Mouse (Mus musculus): ENCODE results near the gene Pakap.

Gene Pakap

GRCm38 (mm10) chr4:57829740-57830139, 261.8 kb downstream of the Pakap start:
- no peak for DNase-seq (ENCODE audit: low read depth in 1 of 2, low spot score in 2 of 2)

GRCm38 (mm10) chr4:57832318-57832717, 264.3 kb downstream of the Pakap start:
- no peak for DNase-seq (ENCODE audit: low read depth in 1 of 2, low spot score in 2 of 2)

- no peak for DNase-seq (ENCODE audit: low read depth in 1 of 2, low spot score in 2 of 2)
These were observed 265.1 kb downstream of the Pakap start for GRCm38 (mm10) chr4:57833060-57833459.

GRCm38 (mm10) chr4:57834141-57834540, 266.2 kb downstream of the Pakap start:
- no peak for DNase-seq (ENCODE audit: low read depth in 1 of 2, low spot score in 2 of 2)

GRCm38 (mm10) chr4:57837089-57837488, 269.1 kb downstream of the Pakap start:
- no peak for DNase-seq (ENCODE audit: low read depth in 1 of 2, low spot score in 2 of 2)

GRCm38 (mm10) chr4:57839343-57839742, 271.4 kb downstream of the Pakap start:
- no peak for DNase-seq (ENCODE audit: low read depth in 1 of 2, low spot score in 2 of 2)

GRCm38 (mm10) chr4:57841911-57842310, 273.9 kb downstream of the Pakap start:
- DNase-seq (ENCODE audit: low read depth in 1 of 2, low spot score in 2 of 2): no peak

GRCm38 (mm10) chr4:57842472-57843305, 274.7 kb downstream of the Pakap start:
- DNase-seq (ENCODE audit: low read depth in 1 of 2, low spot score in 2 of 2): no peak

GRCm38 (mm10) chr4:57845031-57845431, 277.1 kb downstream of the Pakap start:
- no peak for DNase-seq (ENCODE audit: low read depth in 1 of 2, low spot score in 2 of 2)

GRCm38 (mm10) chr4:57845541-57846210, 277.7 kb downstream of the Pakap start:
- DNase-seq (ENCODE audit: low read depth in 1 of 2, low spot score in 2 of 2): no peak

GRCm38 (mm10) chr4:57846381-57846990, 278.5 kb downstream of the Pakap start:
- DNase-seq (ENCODE audit: low read depth in 1 of 2, low spot score in 2 of 2): no peak

GRCm38 (mm10) chr4:57846991-57847422, 279.0 kb downstream of the Pakap start:
- no peak for DNase-seq (ENCODE audit: low read depth in 1 of 2, low spot score in 2 of 2)

GRCm38 (mm10) chr4:57847676-57848075, 279.7 kb downstream of the Pakap start:
- DNase-seq (ENCODE audit: low read depth in 1 of 2, low spot score in 2 of 2): no peak

GRCm38 (mm10) chr4:57849465-57849864, 281.5 kb downstream of the Pakap start:
- no peak for DNase-seq (ENCODE audit: low read depth in 1 of 2, low spot score in 2 of 2)

GRCm38 (mm10) chr4:57851731-57852130, 283.8 kb downstream of the Pakap start:
- no peak for DNase-seq (ENCODE audit: low read depth in 1 of 2, low spot score in 2 of 2)

GRCm38 (mm10) chr4:57852461-57853040, 284.6 kb downstream of the Pakap start:
- no peak for DNase-seq (ENCODE audit: low read depth in 1 of 2, low spot score in 2 of 2)

GRCm38 (mm10) chr4:57854181-57854580, 286.2 kb downstream of the Pakap start:
- no peak for DNase-seq (ENCODE audit: low read depth in 1 of 2, low spot score in 2 of 2)

GRCm38 (mm10) chr4:57855281-57855941, 287.4 kb downstream of the Pakap start:
- DNase-seq (ENCODE audit: low read depth in 1 of 2, low spot score in 2 of 2): no peak

- no peak for DNase-seq (ENCODE audit: low read depth in 1 of 2, low spot score in 2 of 2)
These were observed 288.7 kb downstream of the Pakap start for GRCm38 (mm10) chr4:57856673-57857072.

- DNase-seq (ENCODE audit: low read depth in 1 of 2, low spot score in 2 of 2): no peak
These were observed 292.2 kb downstream of the Pakap start for GRCm38 (mm10) chr4:57860204-57860611.

GRCm38 (mm10) chr4:57861166-57861565, 293.2 kb downstream of the Pakap start:
- DNase-seq (ENCODE audit: low read depth in 1 of 2, low spot score in 2 of 2): no peak

All from monocyte, adult 2 months (primary cell).